Mouse (Mus musculus) right cerebral cortex, postnatal 36 days (tissue): ENCODE measurements around the gene Dpf2.
"Not testable (repeated sequence)": the region's sequence is repeated elsewhere in the genome, so short reads cannot be mapped to it uniquely, and the experiment has no call there.

Experiments used
- DNase-seq, 2 experiments: peaks; one replicate each; pipeline ENCODE4 v3.0.0; 2022; ENCODE audit warnings: low spot score in 2 of 2, mixed read lengths in 1 of 2

Gene Dpf2

GRCm38 (mm10) chr19:5893282-5894001 lies 19.4 kb downstream of the Dpf2 start:
- no peak for DNase-seq

- DNase-seq, result no peak
These were observed 20.1 kb downstream of the Dpf2 start for GRCm38 (mm10) chr19:5892735-5893134.

GRCm38 (mm10) chr19:5892262-5892661 lies 20.5 kb downstream of the Dpf2 start:
- DNase-seq, result no peak

GRCm38 (mm10) chr19:5891521-5892258 lies 21.1 kb downstream of the Dpf2 start:
- DNase-seq, result no peak

GRCm38 (mm10) chr19:5889211-5889610 lies 23.6 kb downstream of the Dpf2 start:
- no peak for DNase-seq

- DNase-seq, result no peak
These were observed 25.5 kb downstream of the Dpf2 start for GRCm38 (mm10) chr19:5887234-5887815.

GRCm38 (mm10) chr19:5885838-5886237 lies 27.0 kb downstream of the Dpf2 start:
- DNase-seq, result no peak

GRCm38 (mm10) chr19:5883935-5884334 lies 28.9 kb downstream of the Dpf2 start:
- no peak for DNase-seq

- not testable (repeated sequence) for DNase-seq
These were observed 30.7 kb downstream of the Dpf2 start for GRCm38 (mm10) chr19:5882079-5882478.

GRCm38 (mm10) chr19:5881155-5881554 lies 31.7 kb downstream of the Dpf2 start:
- DNase-seq, result no peak

- DNase-seq, result no peak
These were observed 33.1 kb downstream of the Dpf2 start for GRCm38 (mm10) chr19:5879735-5880134.

GRCm38 (mm10) chr19:5878916-5879315 lies 33.9 kb downstream of the Dpf2 start:
- no peak for DNase-seq

- DNase-seq, result no peak
These were observed 34.5 kb downstream of the Dpf2 start for GRCm38 (mm10) chr19:5878362-5878722.

GRCm38 (mm10) chr19:5877618-5878361 lies 35.0 kb downstream of the Dpf2 start, which contains the start of gene Slc25a45:
Gene Slc25a45, plus strand, starts transcription at chr19:5877808.
- peak; percentile 67 to 69 for DNase-seq

- DNase-seq, result peak; percentile 88
These were observed 37.8 kb downstream of the Dpf2 start, which contains the start of gene Frmd8 for GRCm38 (mm10) chr19:5874969-5875480. Gene Frmd8, minus strand, starts transcription at chr19:5875274.

- DNase-seq, result no peak
These were observed 38.3 kb downstream of the Dpf2 start for GRCm38 (mm10) chr19:5874391-5874968.

- no peak for DNase-seq
These were observed 39.8 kb downstream of the Dpf2 start for GRCm38 (mm10) chr19:5872931-5873556.

GRCm38 (mm10) chr19:5872528-5872927 lies 40.3 kb downstream of the Dpf2 start:
- no peak for DNase-seq

- no peak for DNase-seq
These were observed 41.1 kb downstream of the Dpf2 start for GRCm38 (mm10) chr19:5871683-5872082.

- DNase-seq, result no peak
These were observed 41.5 kb downstream of the Dpf2 start for GRCm38 (mm10) chr19:5871273-5871672.

GRCm38 (mm10) chr19:5868096-5868495 lies 44.7 kb downstream of the Dpf2 start:
- no peak for DNase-seq
